Mouse (Mus musculus) lung, adult 18-20 months (tissue): ENCODE data around the gene Klhl20.

Experiments
- DNase-seq, 2 experiments: peaks; one replicate each; pipeline ENCODE4 v3.0.0; 2022; ENCODE audit warnings: mixed read lengths in 2 of 2

Gene Klhl20

GRCm38 (mm10) chr1:161070352-161071271 lies 60.7 kb downstream of the Klhl20 start, which contains the start of the genes Dars2 and Cenpl:
Gene Dars2, minus strand, starts transcription at chr1:161070658.
Gene Cenpl, plus strand, starts transcription at chr1:161070713.
- peak; percentile 97 to 98 for DNase-seq

- no peak for DNase-seq
These were observed 68.0 kb downstream of the Klhl20 start for GRCm38 (mm10) chr1:161063351-161063750.

- DNase-seq = no peak
These were observed 74.1 kb downstream of the Klhl20 start for GRCm38 (mm10) chr1:161057164-161057563.

- DNase-seq = no peak
These were observed 84.3 kb downstream of the Klhl20 start for GRCm38 (mm10) chr1:161046972-161047371.

- DNase-seq = no peak
These were observed 89.9 kb downstream of the Klhl20 start for GRCm38 (mm10) chr1:161041261-161042020.

- no peak for DNase-seq
These were observed 90.5 kb downstream of the Klhl20 start for GRCm38 (mm10) chr1:161040855-161041254.

- no peak for DNase-seq
These were observed 90.9 kb downstream of the Klhl20 start for GRCm38 (mm10) chr1:161040426-161040770.

GRCm38 (mm10) chr1:161039741-161040425 lies 91.4 kb downstream of the Klhl20 start:
- no peak for DNase-seq

GRCm38 (mm10) chr1:161038968-161039721 lies 92.2 kb downstream of the Klhl20 start:
- DNase-seq = no peak
